Mouse (Mus musculus) adrenal gland, adult (tissue): ENCODE data around the gene Zbed4.
A peak's percentile ranks its signal among the peaks of the same experiment; 100 is the strongest.

Experiments used
- DNase-seq, 2 experiments: peaks; one replicate each; pipeline ENCODE4 v3.0.0; 2022 to 2023; ENCODE audit warnings: low spot score in 1 of 2; ENCODE audit not compliant: inconsistent age in 2 of 2

The Zbed4 gene

GRCm38 (mm10) chr15:88751564-88752402 is at the start of gene Zbed4:
Gene Zbed4 (plus strand): TSS chr15:88751660.
- no peak for DNase-seq

- DNase-seq = peak; percentile 75 to 93
These were observed 49.0 kb upstream of the Zbed4 start for GRCm38 (mm10) chr15:88702501-88702900.

- no peak for DNase-seq
These were observed 47.2 kb upstream of the Zbed4 start for GRCm38 (mm10) chr15:88704284-88704683.

GRCm38 (mm10) chr15:88706320-88706719 is 45.1 kb upstream of the Zbed4 start:
- no peak for DNase-seq

GRCm38 (mm10) chr15:88706987-88707386 is 44.5 kb upstream of the Zbed4 start:
- peak in 1 of 2 experiments; percentile 60 for DNase-seq

- no peak for DNase-seq
These were observed 43.3 kb upstream of the Zbed4 start for GRCm38 (mm10) chr15:88708204-88708603.

GRCm38 (mm10) chr15:88708657-88709511 is 42.6 kb upstream of the Zbed4 start:
- DNase-seq = peak; percentile 52 to 81

GRCm38 (mm10) chr15:88709878-88710277 is 41.6 kb upstream of the Zbed4 start:
- DNase-seq = no peak

- DNase-seq = peak; percentile 80 to 86
These were observed 39.0 kb upstream of the Zbed4 start for GRCm38 (mm10) chr15:88712501-88712900.

- no peak for DNase-seq
These were observed 37.4 kb upstream of the Zbed4 start for GRCm38 (mm10) chr15:88714021-88714589.

- peak in 1 of 2 experiments; percentile 77 for DNase-seq
These were observed 35.1 kb upstream of the Zbed4 start for GRCm38 (mm10) chr15:88716350-88716749.

- no peak for DNase-seq
These were observed 34.2 kb upstream of the Zbed4 start for GRCm38 (mm10) chr15:88717239-88717638.

- DNase-seq = no peak
These were observed 28.3 kb upstream of the Zbed4 start for GRCm38 (mm10) chr15:88723205-88723604.

GRCm38 (mm10) chr15:88724311-88724710 is 27.1 kb upstream of the Zbed4 start:
- DNase-seq = no peak

GRCm38 (mm10) chr15:88725036-88725435 is 26.4 kb upstream of the Zbed4 start:
- peak in 1 of 2 experiments; percentile 17 for DNase-seq

GRCm38 (mm10) chr15:88727204-88727603 is 24.3 kb upstream of the Zbed4 start:
- DNase-seq = no peak

- DNase-seq = no peak
These were observed 20.7 kb upstream of the Zbed4 start for GRCm38 (mm10) chr15:88730717-88731116.

GRCm38 (mm10) chr15:88732405-88733020 is 18.9 kb upstream of the Zbed4 start:
- DNase-seq = no peak

- DNase-seq = peak; percentile 79 to 91
These were observed 18.3 kb upstream of the Zbed4 start for GRCm38 (mm10) chr15:88733041-88733751.

- DNase-seq = peak; percentile 88 to 93
These were observed 17.5 kb upstream of the Zbed4 start, which contains the start of gene Brd1 for GRCm38 (mm10) chr15:88733834-88734571. Gene Brd1 (minus strand): TSS chr15:88734233.
